In the genomic region with DNA sequence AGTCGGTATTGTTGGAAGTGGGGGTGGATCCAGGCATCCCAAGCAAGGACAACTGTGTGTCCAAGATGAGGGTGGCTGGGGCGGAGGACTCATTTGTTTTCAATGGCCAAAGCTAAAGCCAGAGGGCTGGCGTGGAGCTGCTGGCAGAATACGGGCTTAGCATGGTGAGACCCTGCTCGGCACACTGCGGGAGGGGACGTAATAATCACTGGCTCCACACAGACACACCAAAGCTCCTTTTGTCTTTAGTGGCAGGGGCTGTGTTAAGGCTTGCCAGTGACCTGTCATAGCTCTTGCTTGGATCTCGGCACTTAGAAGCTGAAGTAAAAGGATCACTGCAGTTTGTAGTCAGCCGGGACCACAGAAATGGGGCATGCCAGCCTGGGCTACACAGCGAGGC, we compare ENCODE assay signal across 9 mouse cellular contexts.
A peak's percentile ranks its signal among the peaks of the same experiment; 100 is the strongest.
DNase-seq lines count a peak whose midpoint lies in the region; ATAC-seq and TF ChIP-seq lines count a peak whose summit lies in the region.
"Had no signal": no experiment of that assay in that cellular context is flagged by ENCODE, and none has a peak within 500 bp of the region (broad histone marks: within the 10 kb centered on the region; RNA-seq: fewer than 3 reads in every experiment).

No protein-coding gene starts in this region.

- DNase-seq in heart, postnatal 36 days: no peak
- DNase-seq in Muller cell, postnatal 12 days (ENCODE audit: inconsistent ontology term): peak; percentile 40
- DNase-seq in forebrain, postnatal 0 days: no peak
- no peak for DNase-seq in liver, postnatal 0 days
- no peak for DNase-seq in c-Kit-positive CD71-positive TER-119-positive erythroid progenitor cells, embryonic 14.5 days (ENCODE audit: low spot score)
- DNase-seq in urinary bladder, postnatal 36 days (ENCODE audit: low spot score in 2 of 2): no peak
- no peak for DNase-seq in gastrocnemius, adult 8-10 months (ENCODE audit: low spot score in 2 of 2)

- no peak for TF ChIP-seq CTCF in forebrain, postnatal 0 days (IDR thresholded peaks at IDR 0.05; ENCODE audit: low read depth)
- no peak for TF ChIP-seq CTCF in liver, postnatal 0 days (IDR thresholded peaks at IDR 0.05; ENCODE audit: low read depth)

- H3K4me3 ChIP-seq in heart, embryonic 15.5 days: no peak overlapping the region
- H3K4me3 ChIP-seq in forebrain, postnatal 0 days (ENCODE audit: low read depth, low read length): no peak overlapping the region
- no peak overlapping the region for H3K4me3 ChIP-seq in liver, postnatal 0 days (ENCODE audit: low read depth, low read length)

- no peak for TF ChIP-seq EP300 in liver, postnatal 0 days (IDR thresholded peaks at IDR 0.05; ENCODE audit: low read depth)

- 43% methylated on average over 10 of the region's 10 CpGs for WGBS in heart, embryonic 15.5 days
- WGBS in forebrain, postnatal 0 days: 23% methylated on average over 10 of the region's 10 CpGs
- WGBS in liver, postnatal 0 days (ENCODE audit: insufficient replicate concordance): 76% methylated on average over 10 of the region's 10 CpGs

- ATAC-seq in heart, embryonic 15.5 days (replicated peaks; ENCODE audit: insufficient number of reproducible peaks, insufficient read depth, low FRiP score, low read depth): no peak
- ATAC-seq in forebrain, postnatal 0 days: peak; percentile 77
- no peak for ATAC-seq in liver, postnatal 0 days

- H3K4me1 ChIP-seq in heart, embryonic 15.5 days (replicated peaks): peaks cover 76% of the 10 kb centered on the region
- peaks cover 9% of the 10 kb centered on the region for H3K4me1 ChIP-seq in forebrain, postnatal 0 days (ENCODE audit: insufficient read depth)
- peaks cover 52% of the 10 kb centered on the region for H3K4me1 ChIP-seq in liver, postnatal 0 days (ENCODE audit: insufficient read depth)

- H3K9ac ChIP-seq in heart, embryonic 15.5 days: no peak overlapping the region
- peak overlapping the region; percentile 25; the same call in 1 of the 2 replicates for H3K9ac ChIP-seq in forebrain, postnatal 0 days
- peak overlapping the region; percentile 26 for H3K9ac ChIP-seq in liver, postnatal 0 days (replicated peaks)

- H3K4me2 ChIP-seq in heart, embryonic 15.5 days: peak overlapping the region; percentile 12; the same call in 1 of the 2 replicates
- peak overlapping the region; percentile 17; the same call in 1 of the 2 replicates for H3K4me2 ChIP-seq in forebrain, postnatal 0 days (ENCODE audit: low read depth)
- peak overlapping the region; percentile 26; the same call in 1 of the 2 replicates for H3K4me2 ChIP-seq in liver, postnatal 0 days (ENCODE audit: low read depth, low read length)

- intact Hi-C loops in heart, postnatal 36 days (cut with DNase I): no loop called here

- peak overlapping the region; percentile 60 for H3K27ac ChIP-seq in heart, embryonic 15.5 days
- H3K27ac ChIP-seq in forebrain, postnatal 0 days (ENCODE audit: low read depth, low read length): peak overlapping the region; percentile 68
- peak overlapping the region; percentile 6; the same call in 1 of the 2 replicates for H3K27ac ChIP-seq in liver, postnatal 0 days (ENCODE audit: low read depth)

- no peaks in the 10 kb centered on the region for H3K9me3 ChIP-seq in heart, embryonic 15.5 days (replicated peaks)
- H3K9me3 ChIP-seq in forebrain, postnatal 0 days (ENCODE audit: low read length): no peaks in the 10 kb centered on the region
- no peaks in the 10 kb centered on the region for H3K9me3 ChIP-seq in liver, postnatal 0 days (ENCODE audit: low read length)

- H3K27me3 ChIP-seq in heart, embryonic 15.5 days: no peaks in the 10 kb centered on the region
- no peaks in the 10 kb centered on the region for H3K27me3 ChIP-seq in forebrain, postnatal 0 days (ENCODE audit: insufficient read depth, low read length)
- H3K27me3 ChIP-seq in liver, postnatal 0 days (ENCODE audit: insufficient read depth, low read length): no peaks in the 10 kb centered on the region
- H3K27me3 ChIP-seq: CH12.LX had no signal

- peaks cover 3% of the 10 kb centered on the region; the same call in 1 of the 2 replicates for H3K36me3 ChIP-seq in heart, embryonic 15.5 days
- H3K36me3 ChIP-seq in forebrain, postnatal 0 days (ENCODE audit: insufficient read depth): no peaks in the 10 kb centered on the region
- peaks cover 2% of the 10 kb centered on the region; the same call in 1 of the 2 replicates for H3K36me3 ChIP-seq in liver, postnatal 0 days (replicated peaks; ENCODE audit: insufficient read depth, low read length)

Comparison
In these comparisons a context has a peak if more than half of its experiments do, and no peak if none do; other contexts are left out.
1. H3K27ac ChIP-seq: peak in every context shown above with its lines; median percentile 68 in forebrain, postnatal 0 days; 60 in heart, embryonic 15.5 days; 6 in liver, postnatal 0 days.